Mouse (Mus musculus): ENCODE results near the gene Chtf18.

GRCm38 (mm10) chr17:25743831-25744230, 16.6 kb upstream of the Chtf18 start:
- TF ChIP-seq POLR2A (IDR thresholded peaks at IDR 0.05; ENCODE audit: borderline replicate concordance, extremely low read depth, low read depth, low read length) (no peak), CTCF (IDR thresholded peaks at IDR 0.05; ENCODE audit: insufficient read depth, low read length) (no peak)

Data from lung, adult 2 months (tissue).